Mouse (Mus musculus) kidney, postnatal 14 days (tissue): ENCODE data around the gene Eomes.

Source experiments
- DNase-seq: peaks from one replicate; pipeline ENCODE4 v3.0.0; 2022; ENCODE audit warnings: mixed read lengths

The Eomes gene

GRCm38 (mm10) chr9:118520858-118521257 is 42.8 kb downstream of the Eomes start:
- DNase-seq = no peak

GRCm38 (mm10) chr9:118521659-118522058 is 43.6 kb downstream of the Eomes start:
- DNase-seq = no peak

- no peak for DNase-seq
These were observed 45.7 kb downstream of the Eomes start for GRCm38 (mm10) chr9:118523738-118524137.

- DNase-seq = no peak
These were observed 49.0 kb downstream of the Eomes start for GRCm38 (mm10) chr9:118527056-118527455.

- DNase-seq = no peak
These were observed 51.8 kb downstream of the Eomes start for GRCm38 (mm10) chr9:118529783-118530182.

GRCm38 (mm10) chr9:118530679-118531078 is 52.7 kb downstream of the Eomes start:
- DNase-seq = no peak

GRCm38 (mm10) chr9:118532516-118533205 is 54.6 kb downstream of the Eomes start:
- DNase-seq = no peak
